Mouse (Mus musculus) erythroblast, embryonic 14.5 days (primary cell): Measurements from ENCODE around the gene Olfml2a.

ENCODE experiments used
- GATA1 ChIP-seq: IDR thresholded peaks from 2 replicates; pipeline ENCODE4 v1.6.1; 2012; ENCODE audit warnings: low read length, inconsistent platforms, mixed read lengths
- TAL1 ChIP-seq: IDR thresholded peaks from 3 replicates; pipeline ENCODE4 v1.6.1; 2012; ENCODE audit warnings: low read length, inconsistent platforms, mixed read lengths

- no peak for TF ChIP-seq GATA1
- no peak for TF ChIP-seq TAL1
Measured at GRCm38 (mm10) chr2:39012768-39013279, 81.0 kb downstream of the Olfml2a start.
